Mouse (Mus musculus): ENCODE measurements at regions not wholly inside any gene's neighbourhood (a gene's known extent, or its start where the extent isn't known, plus 50 kb on each side); places are given as distances from the start of the nearest gene placed in this dataset.
"Not testable (repeated sequence)": the region's sequence is repeated elsewhere in the genome, so short reads cannot be mapped to it uniquely, and the experiment has no call there.

- peak; percentile 18 for DNase-seq
Observed at GRCm38 (mm10) chr16:82899611-82900010, 71.4 kb downstream of the Gm21833 start.

GRCm38 (mm10) chr16:82920533-82920932 lies 92.4 kb downstream of the Gm21833 start:
- peak; percentile 23 for DNase-seq

DNA sequence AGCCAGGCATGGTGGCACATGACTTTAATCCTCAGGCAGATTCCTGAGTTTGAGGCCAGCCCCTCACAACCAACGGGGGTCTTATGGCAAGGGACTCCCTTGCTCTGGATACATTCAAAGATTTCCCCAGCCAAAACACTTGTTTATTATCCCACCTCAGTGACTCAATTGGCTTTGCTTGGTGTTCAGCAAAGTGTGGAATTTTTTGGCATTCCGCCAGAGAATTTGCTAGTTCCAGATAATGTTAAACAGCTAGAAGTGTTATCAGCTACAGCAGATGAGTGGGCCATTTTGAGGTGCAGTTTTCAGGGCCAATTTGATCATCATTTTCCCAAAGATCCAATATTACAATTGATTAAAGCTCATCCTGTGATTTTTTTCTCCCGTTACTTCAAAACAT lies 130.8 kb downstream of the Gm21833 start:
- not testable (repeated sequence) for DNase-seq

- DNase-seq = no peak
Observed at GRCm38 (mm10) chr16:82991705-82992104, 163.5 kb downstream of the Gm21833 start.

GRCm38 (mm10) chr16:82997861-82998260 lies 169.7 kb downstream of the Gm21833 start:
- no peak for DNase-seq

GRCm38 (mm10) chr16:83021311-83021710 lies 193.1 kb downstream of the Gm21833 start:
- DNase-seq = no peak

- DNase-seq = no peak
Observed at GRCm38 (mm10) chr16:83063423-83063822, 235.2 kb downstream of the Gm21833 start.

- DNase-seq = no peak
Observed at GRCm38 (mm10) chr16:83071488-83071887, 243.3 kb downstream of the Gm21833 start.

DNA sequence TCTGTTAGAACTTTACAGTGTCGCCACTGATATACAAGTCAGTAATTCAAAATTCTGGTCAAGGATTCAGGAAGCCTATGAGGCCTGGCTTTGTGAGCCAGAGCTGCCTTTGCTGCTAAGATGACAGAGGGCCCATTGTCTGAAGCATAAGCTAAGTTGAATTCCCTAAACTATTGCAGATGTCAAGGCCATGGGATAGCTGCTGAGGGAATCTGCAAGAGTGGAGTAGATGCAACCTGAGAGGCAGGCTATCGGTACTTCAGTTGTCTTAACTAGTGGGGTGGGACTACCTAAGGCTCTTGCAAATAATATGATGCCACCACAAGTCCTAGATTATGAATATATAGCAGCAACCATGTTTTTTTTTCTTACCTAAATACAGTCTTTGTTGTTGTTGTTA lies 263.9 kb downstream of the Gm21833 start:
- DNase-seq = no peak

GRCm38 (mm10) chr16:83111128-83111527 lies 282.9 kb downstream of the Gm21833 start:
- no peak for DNase-seq

DNA sequence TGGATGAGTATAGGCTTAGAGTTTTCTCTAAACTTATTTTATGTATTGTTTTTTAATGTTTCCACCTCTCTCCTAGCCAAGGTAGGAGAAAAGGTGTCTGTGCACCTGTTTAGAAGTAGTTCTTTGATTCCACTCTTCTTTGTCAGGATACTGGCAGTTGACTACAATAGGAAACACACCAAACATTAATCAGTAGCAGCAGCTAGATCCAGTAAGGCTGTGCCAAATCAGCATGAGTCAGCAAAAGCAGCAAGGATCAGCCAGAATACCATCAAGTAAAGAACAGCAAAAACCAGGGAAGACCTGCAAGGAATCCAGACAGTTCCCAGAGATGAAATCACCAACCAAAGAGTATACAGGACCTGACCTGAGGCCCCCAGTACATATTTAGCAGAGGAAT lies 303.7 kb downstream of the Gm21833 start:
- DNase-seq = no peak

GRCm38 (mm10) chr16:83173021-83173420 lies 344.8 kb downstream of the Gm21833 start:
- DNase-seq = no peak

DNA sequence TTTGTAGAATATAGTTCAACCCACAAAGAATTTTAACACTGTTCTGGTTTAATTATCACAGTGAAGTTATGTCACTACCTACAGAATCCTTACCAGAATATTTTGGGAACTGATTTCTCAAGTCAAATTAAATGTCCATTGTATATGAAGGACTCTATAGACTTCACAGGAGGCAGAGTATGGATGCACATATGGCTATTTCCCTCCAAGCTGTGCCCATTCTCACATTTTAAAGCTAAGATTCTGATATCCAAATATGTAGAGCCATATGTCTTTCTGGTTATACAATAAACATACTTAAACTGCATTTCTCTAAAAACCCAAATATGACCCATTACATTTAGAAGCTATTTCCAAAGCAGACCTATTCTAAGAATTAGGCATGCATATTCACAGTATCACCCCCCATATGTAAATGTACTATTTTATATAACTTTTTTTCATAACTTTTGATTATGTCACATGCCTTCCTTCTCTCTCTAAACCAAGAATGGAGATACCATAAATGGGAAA lies 365.3 kb downstream of the Gm21833 start:
- no peak for DNase-seq

GRCm38 (mm10) chr16:83197812-83198211 lies 369.6 kb downstream of the Gm21833 start:
- no peak for DNase-seq
